Mouse (Mus musculus): ENCODE data around the gene Thada.
"Not testable (repeated sequence)": the region's sequence is repeated elsewhere in the genome, so short reads cannot be mapped to it uniquely, and the experiment has no call there.

The Thada gene

GRCm38 (mm10) chr17:84265480-84266130, 200.4 kb downstream of the Thada start:
- DNase-seq (ENCODE audit: extremely low read depth, insufficient read length, low spot score) = no peak

- DNase-seq (ENCODE audit: extremely low read depth, insufficient read length, low spot score) = no peak
These were observed 201.7 kb downstream of the Thada start for GRCm38 (mm10) chr17:84264305-84264704.

DNA sequence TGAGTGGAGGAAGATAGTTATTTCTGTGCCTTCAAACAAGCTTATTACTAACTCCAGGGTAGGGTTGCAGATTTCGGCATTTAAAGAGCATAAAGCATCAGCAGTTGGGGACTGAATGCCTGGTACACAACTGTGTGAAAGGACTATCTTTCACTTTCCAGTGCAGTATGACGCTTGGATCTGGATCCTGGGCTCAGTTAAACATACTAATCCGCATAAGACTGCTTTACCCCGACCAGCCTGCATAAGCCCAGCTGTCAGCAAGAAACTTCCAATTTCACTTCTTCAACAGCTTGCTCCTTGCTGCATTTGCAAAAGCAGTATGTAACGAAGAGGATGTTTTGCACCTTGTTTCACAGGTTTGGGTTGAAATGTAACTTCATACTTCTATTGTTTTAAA, 202.4 kb downstream of the Thada start:
- no peak for DNase-seq (ENCODE audit: extremely low read depth, insufficient read length, low spot score)

- no peak for DNase-seq (ENCODE audit: extremely low read depth, insufficient read length, low spot score)
These were observed 203.6 kb downstream of the Thada start for GRCm38 (mm10) chr17:84262325-84262979.

GRCm38 (mm10) chr17:84261010-84261409, 205.0 kb downstream of the Thada start:
- no peak for DNase-seq (ENCODE audit: extremely low read depth, insufficient read length, low spot score)

GRCm38 (mm10) chr17:84260226-84260625, 205.8 kb downstream of the Thada start:
- DNase-seq (ENCODE audit: extremely low read depth, insufficient read length, low spot score) = no peak

DNA sequence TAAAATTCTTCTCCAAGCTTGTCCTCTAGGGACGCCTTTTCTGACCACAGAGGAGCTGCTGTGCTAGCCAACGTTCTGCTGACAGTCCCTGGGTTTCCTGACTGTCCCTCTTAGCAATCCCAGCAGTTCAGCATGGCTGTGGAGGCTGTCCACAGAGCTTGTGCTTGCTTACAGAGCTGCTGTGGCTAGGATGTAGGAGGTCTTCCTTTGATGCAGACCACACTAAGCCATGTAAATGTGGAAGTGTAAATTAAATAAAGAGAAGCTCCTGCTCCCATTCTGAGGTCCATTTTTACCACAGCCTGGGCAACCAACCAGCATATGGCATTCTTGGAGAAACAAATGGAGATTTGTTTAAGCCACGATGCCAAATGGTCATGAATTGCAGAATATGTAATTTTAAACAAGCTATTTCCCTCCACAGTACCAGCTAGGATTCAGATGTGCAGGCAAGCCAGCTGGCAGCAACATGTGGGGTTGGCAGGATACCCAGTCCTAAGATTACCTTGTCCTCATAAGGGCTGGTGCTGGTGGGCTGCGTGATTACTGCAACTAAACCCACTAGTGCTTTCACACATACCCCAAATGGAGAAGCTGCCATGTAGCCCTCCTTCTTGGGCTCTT, 207.3 kb downstream of the Thada start:
- DNase-seq (ENCODE audit: extremely low read depth, insufficient read length, low spot score) = peak; percentile 57

DNA sequence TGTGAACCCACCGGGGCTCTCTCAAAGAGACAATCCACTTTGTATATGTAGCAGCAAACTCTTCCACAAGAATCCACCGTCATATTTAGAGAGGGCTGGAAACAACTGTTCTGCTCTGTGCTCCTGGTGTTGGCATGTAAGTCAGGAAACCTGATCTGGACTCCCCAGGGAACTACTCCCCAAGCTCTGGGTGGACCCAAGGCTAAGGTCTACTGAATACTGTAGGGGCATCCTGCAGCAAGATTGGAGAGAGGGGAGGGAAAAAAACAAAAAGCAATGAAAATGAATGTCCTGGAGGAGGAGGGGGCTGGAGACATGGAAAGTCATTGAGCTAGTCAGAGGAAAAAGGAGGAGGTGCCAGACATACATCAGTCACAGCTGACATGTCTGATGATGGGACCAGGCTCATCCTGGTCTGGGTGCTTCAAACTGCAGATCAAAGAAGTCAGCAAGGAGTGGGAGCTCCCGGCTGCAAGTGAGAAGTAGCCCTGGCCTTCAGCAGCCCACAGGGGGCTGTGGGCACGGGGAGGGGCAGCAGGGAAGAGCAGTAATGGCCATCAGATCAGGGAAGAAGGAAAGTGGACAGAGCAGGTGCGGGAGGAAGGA, 208.0 kb downstream of the Thada start:
- DNase-seq (ENCODE audit: extremely low read depth, insufficient read length, low spot score) = no peak

DNA sequence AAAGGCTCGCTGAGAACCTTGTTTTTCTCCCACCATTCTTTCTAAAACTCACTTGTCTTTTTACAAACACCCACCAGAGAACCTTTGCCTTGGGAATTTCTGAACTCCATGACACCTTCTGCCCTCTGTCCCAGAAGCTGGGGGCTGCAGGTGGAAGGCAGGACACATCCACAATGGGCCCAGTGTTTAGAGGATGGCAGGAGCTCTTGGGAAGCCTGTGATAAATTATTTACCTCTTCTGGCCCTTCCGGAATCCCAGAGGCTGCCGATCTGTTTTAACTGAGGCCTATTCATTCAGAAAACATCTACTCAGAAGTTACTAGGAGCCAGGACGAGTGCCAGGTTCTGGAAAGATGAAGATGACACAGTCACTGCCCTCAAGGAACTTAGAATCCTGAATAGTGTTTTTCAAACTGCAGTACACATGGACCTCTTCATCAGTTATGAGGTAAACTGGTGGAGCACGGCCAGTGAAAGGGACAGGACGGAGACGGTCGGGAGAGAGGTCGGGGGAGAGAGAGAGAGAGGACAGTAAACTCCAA, 209.7 kb downstream of the Thada start:
- DNase-seq (ENCODE audit: extremely low read depth, insufficient read length, low spot score) = peak; percentile 19

DNA sequence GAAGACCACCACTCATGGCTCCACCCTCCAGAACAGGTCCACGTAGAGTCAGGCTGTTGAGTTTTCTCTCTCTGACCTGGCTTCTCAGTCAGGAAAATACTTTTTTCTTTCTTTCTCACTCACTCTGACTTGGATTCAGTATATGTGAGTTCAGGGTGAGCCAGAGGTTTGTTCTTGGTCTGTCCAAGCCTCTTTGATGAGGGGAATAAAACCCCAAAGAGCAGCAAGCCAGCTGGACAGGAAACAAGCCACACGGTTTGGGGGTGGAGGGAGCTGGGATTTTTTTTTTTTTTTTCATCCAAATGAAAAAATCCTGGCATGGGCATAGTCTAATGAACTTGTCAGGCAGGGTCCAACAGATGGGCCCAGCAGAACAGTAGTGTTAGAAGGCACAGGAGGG, 210.2 kb downstream of the Thada start:
- DNase-seq (ENCODE audit: extremely low read depth, insufficient read length, low spot score) = no peak

DNA sequence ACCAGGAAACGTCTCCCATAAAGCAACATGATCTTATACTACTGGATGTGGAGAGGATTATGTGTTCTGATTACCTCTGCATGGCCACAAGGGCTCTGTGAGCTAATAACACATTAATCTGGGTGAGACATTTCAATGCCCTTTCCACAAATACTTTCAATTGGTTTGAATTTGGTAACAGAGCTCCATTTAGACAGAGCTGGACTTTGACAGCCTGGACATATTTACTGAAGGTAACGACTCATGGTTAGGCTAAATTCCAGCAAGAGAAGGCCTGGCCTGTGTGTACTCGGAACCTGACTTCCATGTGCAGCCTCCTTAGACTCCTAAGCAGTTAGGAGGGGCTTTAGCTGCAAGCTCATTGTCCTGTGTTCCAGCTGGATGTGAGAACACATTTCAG, 214.6 kb downstream of the Thada start:
- no peak for DNase-seq (ENCODE audit: extremely low read depth, insufficient read length, low spot score)

GRCm38 (mm10) chr17:84244182-84244920, 221.7 kb downstream of the Thada start:
- peak; percentile 80 for DNase-seq (ENCODE audit: extremely low read depth, insufficient read length, low spot score)

GRCm38 (mm10) chr17:84243759-84244158, 222.2 kb downstream of the Thada start:
- DNase-seq (ENCODE audit: extremely low read depth, insufficient read length, low spot score) = no peak

DNA sequence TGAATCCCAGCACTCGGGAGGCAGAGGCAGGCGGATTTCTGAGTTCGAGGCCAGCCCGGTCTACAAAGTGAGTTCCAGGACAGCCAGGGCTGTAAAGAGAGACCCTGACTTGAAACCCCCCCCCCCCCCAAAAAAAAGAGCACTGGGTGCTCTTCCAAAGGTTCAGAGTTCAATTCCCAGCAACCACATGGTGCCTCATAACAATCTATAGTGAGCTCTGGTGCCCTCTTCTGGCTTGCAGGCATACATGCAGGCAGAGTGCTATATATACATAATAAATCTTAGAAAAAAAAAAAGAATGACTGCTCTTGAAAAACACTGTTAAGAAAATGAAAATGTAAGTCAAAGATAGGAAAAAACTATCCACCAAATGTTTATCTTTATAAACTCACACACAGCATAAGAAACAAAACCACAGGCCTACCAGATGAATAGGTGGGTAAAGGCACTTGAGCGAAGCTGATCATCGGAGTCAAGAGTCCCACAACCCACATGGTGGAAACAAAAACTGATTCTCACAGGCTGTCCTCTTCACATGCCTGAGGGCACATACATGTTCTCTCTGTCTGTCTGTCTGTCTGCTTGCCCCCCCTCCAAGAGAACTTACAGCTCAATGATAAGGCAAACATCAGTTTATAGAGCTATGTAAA, 224.6 kb downstream of the Thada start:
- DNase-seq (ENCODE audit: extremely low read depth, insufficient read length, low spot score) = no peak

- DNase-seq (ENCODE audit: extremely low read depth, insufficient read length, low spot score) = no peak
These were observed 226.2 kb downstream of the Thada start for GRCm38 (mm10) chr17:84239679-84240292.

GRCm38 (mm10) chr17:84238174-84238573, 227.8 kb downstream of the Thada start:
- no peak for DNase-seq (ENCODE audit: extremely low read depth, insufficient read length, low spot score)

DNA sequence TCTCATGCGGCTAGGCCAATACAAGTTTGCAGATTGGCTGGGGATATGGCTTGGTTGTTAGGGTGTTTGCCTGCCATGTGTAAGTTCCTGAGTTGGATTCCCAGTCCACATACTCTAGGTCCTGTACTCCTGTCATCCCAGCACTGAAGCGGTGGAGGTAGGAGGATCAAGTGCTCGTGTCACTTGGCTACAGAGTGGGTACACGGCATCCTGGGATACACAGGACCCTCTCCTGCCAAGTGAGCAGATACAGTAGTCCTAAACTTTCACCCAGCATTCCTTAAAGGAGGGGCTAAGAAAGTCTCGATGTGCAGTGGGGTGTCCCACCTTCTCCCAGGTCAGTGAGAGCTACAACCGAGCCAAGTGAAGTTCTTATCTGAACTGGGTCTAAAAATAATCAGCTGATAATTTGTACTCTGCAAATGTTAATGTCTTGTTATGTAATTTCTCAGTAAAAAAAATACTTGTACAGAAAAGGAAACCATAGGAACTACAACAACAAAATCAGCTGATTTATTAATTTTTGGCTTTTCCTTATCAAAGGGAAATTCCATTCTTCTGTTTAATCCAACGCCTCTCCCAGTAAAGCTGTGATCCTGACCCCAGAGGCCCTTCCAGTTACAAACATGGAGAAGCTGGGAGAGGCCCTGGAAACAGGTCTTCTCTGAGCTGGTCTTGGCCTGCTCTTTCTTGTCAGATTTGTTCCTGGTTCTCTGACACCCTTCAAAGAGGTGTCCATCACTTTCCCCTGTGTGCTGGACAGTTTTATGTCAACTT, 229.0 kb downstream of the Thada start:
- DNase-seq (ENCODE audit: extremely low read depth, insufficient read length, low spot score) = no peak

- no peak for DNase-seq (ENCODE audit: extremely low read depth, insufficient read length, low spot score)
These were observed 230.5 kb downstream of the Thada start for GRCm38 (mm10) chr17:84235399-84235928.

DNA sequence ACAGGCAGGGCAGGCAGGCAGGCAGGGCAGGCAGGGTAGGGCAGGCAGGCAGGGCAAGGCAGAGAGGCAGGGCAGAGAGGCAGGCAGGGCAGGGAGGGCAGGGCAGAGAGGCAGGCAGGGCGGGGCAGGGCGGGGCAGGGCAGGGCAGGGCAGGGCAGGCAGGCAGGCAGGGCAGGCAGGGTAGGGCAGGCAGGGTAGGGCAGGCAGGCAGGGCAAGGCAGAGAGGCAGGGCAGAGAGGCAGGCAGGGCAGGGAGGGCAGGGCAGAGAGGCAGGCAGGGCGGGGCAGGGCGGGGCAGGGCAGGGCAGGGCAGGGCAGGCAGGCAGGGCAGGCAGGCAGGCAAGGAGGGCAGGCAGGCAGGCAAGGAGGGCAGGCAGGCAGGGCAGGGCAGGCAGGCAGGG, 231.2 kb downstream of the Thada start:
- not testable (repeated sequence) for DNase-seq (ENCODE audit: extremely low read depth, insufficient read length, low spot score)

Measured in 3134 (cell line).